Mouse (Mus musculus) heart, adult 10 weeks (tissue): ENCODE measurements around the gene Tas2r102. TPM values are rescaled to one million over a fixed set of nuclear protein-coding genes. Genes with fewer than 3 reads are reported as not detected.

ENCODE experiments used
- polyA plus RNA-seq: library from polyadenylated mRNA; stranded (reverse); fragments of 350-450 nt; fragmentation: Illumina TruSeq; extraction: RNeasy Lipid Tissue Mini Kit (QIAGEN cat#74804); gene quantifications from one replicate; pipeline ENCODE4 v1.2.3, GENCODE M21; 2014; ENCODE audit warnings: low read depth, low replicate concordance

The Tas2r102 gene
- not detected for polyA plus RNA-seq

DNA sequence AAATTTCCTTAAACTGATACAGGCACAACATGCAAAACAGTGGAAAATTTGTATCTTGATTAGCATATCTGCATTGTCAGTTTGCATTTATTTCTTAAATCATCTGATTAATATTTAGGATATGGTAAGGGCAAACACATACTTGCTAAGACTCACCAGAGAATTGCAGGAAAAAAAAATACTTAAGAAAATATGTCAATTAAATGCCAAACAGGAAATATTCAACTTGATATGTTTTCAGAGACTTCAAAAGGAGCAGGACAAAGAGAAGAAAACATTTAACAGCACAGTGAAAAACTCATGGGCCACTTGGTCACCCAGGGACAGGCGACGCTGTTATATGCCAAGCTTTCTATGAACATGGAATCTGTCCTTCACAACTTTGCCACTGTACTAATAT lies at the start of gene Tas2r102:
Gene Tas2r102, plus strand, starts transcription at position 301 of the 400 bp plus-strand sequence.

GRCm38 (mm10) chr6:132737935-132738334 lies 24.0 kb upstream of the Tas2r102 start, which contains the start of gene Tas2r115:
Tas2r115 (minus strand) TSS chr6:132738035.

GRCm38 (mm10) chr6:132754430-132754829 lies 7.5 kb upstream of the Tas2r102 start, which contains the start of gene Tas2r124:
Tas2r124 (plus strand) TSS chr6:132754730.

GRCm38 (mm10) chr6:132778062-132778461 lies 16.1 kb downstream of the Tas2r102 start, which contains the start of gene Tas2r136:
Tas2r136 (minus strand) TSS chr6:132778162.

GRCm38 (mm10) chr6:132802518-132802917 lies 40.6 kb downstream of the Tas2r102 start, which contains the start of gene Tas2r117:
Tas2r117 (plus strand) TSS chr6:132802818.

Other genes with a start within 250 kb of the Tas2r102 start
- not detected for gene Prh1, start 192.3 kb upstream of the Tas2r102 start, polyA plus RNA-seq
- not detected for gene Prp2, start 166.2 kb upstream of the Tas2r102 start, polyA plus RNA-seq
- not detected for gene A630073D07Rik, start 110.6 kb upstream of the Tas2r102 start, polyA plus RNA-seq
- not detected for gene Tas2r120, start 105.2 kb upstream of the Tas2r102 start, polyA plus RNA-seq
- not detected for gene Tas2r121, start 61.1 kb upstream of the Tas2r102 start, polyA plus RNA-seq
- not detected for gene Tas2r122, start 50.2 kb upstream of the Tas2r102 start, polyA plus RNA-seq
- gene Tas2r115, start 24.1 kb upstream of the Tas2r102 start, polyA plus RNA-seq: not detected
- not detected for gene Tas2r124, start 7.4 kb upstream of the Tas2r102 start, polyA plus RNA-seq
- not detected for gene Tas2r136, start 16.0 kb downstream of the Tas2r102 start, polyA plus RNA-seq
- not detected for gene Tas2r117, start 40.7 kb downstream of the Tas2r102 start, polyA plus RNA-seq
- not detected for gene Tas2r123, start 85.0 kb downstream of the Tas2r102 start, polyA plus RNA-seq
- not detected for gene Tas2r116, start 93.3 kb downstream of the Tas2r102 start, polyA plus RNA-seq
- not detected for gene Tas2r110, start 105.9 kb downstream of the Tas2r102 start, polyA plus RNA-seq
- gene Tas2r113, start 130.9 kb downstream of the Tas2r102 start, polyA plus RNA-seq: not detected
- gene Tas2r125, start 147.5 kb downstream of the Tas2r102 start, polyA plus RNA-seq: not detected
- gene Tas2r129, start 189.0 kb downstream of the Tas2r102 start, polyA plus RNA-seq: not detected
- gene Tas2r131, start 195.8 kb downstream of the Tas2r102 start, polyA plus RNA-seq: not detected
- gene Tas2r109, start 218.8 kb downstream of the Tas2r102 start, polyA plus RNA-seq: not detected